Mouse (Mus musculus) CD4-positive, CD25-positive, alpha-beta regulatory T cell (primary cell): ENCODE data around the gene Rhox4f. TPM values are rescaled to one million over a fixed set of nuclear protein-coding genes. Genes with fewer than 3 reads are reported as not detected.

Experiments
- polyA plus RNA-seq: library from polyadenylated mRNA; unstranded; fragments of 100-300 nt; shearing (Covaris generic); gene quantifications from one replicate; pipeline ENCODE4 v1.2.1, GENCODE M21; 2017

Rhox4f gene
- polyA plus RNA-seq: 0.29 TPM

GRCm38 (mm10) chrX:37607604-37608003 is at the start of gene Rhox4f:
TSS of gene Rhox4f (minus strand) at chrX:37607704.

DNA sequence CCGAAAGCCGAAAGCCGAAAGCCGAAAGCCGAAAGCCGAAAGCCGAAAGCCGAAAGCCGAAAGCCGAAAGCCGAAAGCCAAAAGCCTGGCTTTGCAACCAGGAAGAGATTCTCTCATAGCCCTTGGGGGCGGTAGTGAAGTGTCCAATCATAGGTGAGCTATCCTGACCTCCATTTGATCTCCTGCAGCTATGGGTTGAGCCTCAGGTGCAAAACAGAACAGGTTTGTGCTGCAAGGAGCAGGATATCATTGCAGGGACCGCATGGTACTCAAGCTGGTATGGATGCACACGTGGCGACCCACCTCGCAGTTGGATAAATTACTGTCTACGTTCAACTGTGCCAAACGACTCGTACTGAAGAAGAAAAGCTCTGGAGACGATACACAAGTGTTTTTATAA is 43.7 kb upstream of the Rhox4f start, which contains the start of gene Rhox4g:
TSS of gene Rhox4g (minus strand) at position 101 of the 400 bp plus-strand sequence.

DNA sequence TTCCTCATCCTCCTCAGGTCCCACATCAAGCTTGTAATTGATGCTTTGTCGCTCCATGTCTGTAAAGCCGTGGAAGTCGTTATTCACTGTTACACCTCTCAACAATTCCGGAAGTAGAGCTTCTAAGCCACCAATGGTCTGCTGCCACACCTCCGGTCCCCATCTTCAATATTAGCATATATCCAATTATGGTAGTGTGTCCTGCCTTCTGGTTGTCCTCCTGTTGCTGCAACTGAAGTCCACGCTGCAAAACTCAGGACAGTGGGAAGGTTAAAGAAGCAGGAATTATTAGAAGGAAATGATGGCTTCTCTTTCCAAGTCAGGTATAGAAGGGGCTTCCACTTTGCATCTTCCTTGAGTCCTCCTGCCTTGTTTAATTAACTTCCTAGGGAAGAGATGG is 35.9 kb upstream of the Rhox4f start, which contains the start of gene Rhox2g:
TSS of gene Rhox2g (minus strand) at position 101 of the 400 bp plus-strand sequence.

GRCm38 (mm10) chrX:37628512-37628911 is 21.0 kb upstream of the Rhox4f start, which contains the start of gene Rhox3g:
TSS of gene Rhox3g (minus strand) at chrX:37628612.

DNA sequence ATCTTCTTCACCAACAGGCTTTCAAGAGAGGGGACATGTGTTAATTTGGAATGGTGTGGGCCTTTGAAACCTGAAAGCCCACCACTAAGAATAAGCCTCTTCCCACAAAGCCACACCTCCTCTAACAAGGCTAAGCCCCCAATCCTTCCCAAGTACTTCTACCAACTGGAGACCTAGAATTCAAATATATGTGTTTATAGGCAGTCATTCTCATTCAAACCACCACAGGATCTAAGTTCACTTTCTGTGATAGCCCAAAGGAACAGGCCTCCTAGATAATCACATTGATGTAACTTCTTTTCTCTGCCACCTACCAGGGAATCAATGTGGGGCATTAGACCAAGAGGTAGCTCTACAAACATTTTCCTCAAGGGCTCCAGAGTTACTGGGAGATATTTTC is 26.8 kb downstream of the Rhox4f start, which contains the start of gene Rhox3f:
TSS of gene Rhox3f (plus strand) at position 301 of the 400 bp plus-strand sequence.

GRCm38 (mm10) chrX:37571105-37571504 is 36.4 kb downstream of the Rhox4f start, which contains the start of gene Rhox2f:
TSS of gene Rhox2f (plus strand) at chrX:37571405.

DNA sequence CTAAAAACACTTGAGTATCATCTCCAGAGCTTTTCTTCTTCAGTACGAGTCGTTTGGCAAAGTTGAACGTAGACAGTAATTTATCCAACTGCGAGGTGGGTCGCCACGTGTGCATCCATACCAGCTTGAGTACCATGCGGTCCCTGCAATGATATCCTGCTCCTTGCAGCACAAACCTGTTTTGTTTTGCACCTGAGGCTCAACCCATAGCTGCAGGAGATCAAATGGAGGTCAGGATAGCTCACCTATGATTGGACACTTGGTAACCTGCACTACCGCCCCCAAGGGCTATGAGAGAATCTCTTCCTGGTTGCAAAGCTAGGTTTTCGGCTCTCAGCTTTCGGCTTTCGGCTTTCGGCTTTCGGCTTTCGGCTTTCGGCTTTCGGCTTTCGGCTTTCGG is 50.4 kb downstream of the Rhox4f start, which contains the start of gene Rhox4e:
TSS of gene Rhox4e (plus strand) at position 301 of the 400 bp plus-strand sequence.

Other genes starting within 250 kb of the Rhox4f start
- not detected for gene Rhox3a2, start 227.7 kb downstream of the Rhox4f start, polyA plus RNA-seq
- gene Rhox4a2, start 216.9 kb downstream of the Rhox4f start, polyA plus RNA-seq: not detected
- not detected for gene Rhox2b, start 195.6 kb downstream of the Rhox4f start, polyA plus RNA-seq
- gene Rhox4b, start 175.2 kb downstream of the Rhox4f start, polyA plus RNA-seq: not detected
- not detected for gene Rhox2c, start 154.0 kb downstream of the Rhox4f start, polyA plus RNA-seq
- gene Rhox3c, start 149.1 kb downstream of the Rhox4f start, polyA plus RNA-seq: not detected
- not detected for gene Rhox4c, start 127.4 kb downstream of the Rhox4f start, polyA plus RNA-seq
- not detected for gene Rhox2d, start 114.3 kb downstream of the Rhox4f start, polyA plus RNA-seq
- gene Rhox4d, start 93.3 kb downstream of the Rhox4f start, polyA plus RNA-seq: not detected
- not detected for gene Rhox2e, start 77.3 kb downstream of the Rhox4f start, polyA plus RNA-seq
- not detected for gene Rhox3e, start 65.7 kb downstream of the Rhox4f start, polyA plus RNA-seq
- gene Rhox4e, start 50.3 kb downstream of the Rhox4f start, polyA plus RNA-seq: 0.20 TPM
- gene Rhox2f, start 36.3 kb downstream of the Rhox4f start, polyA plus RNA-seq: not detected
- gene Rhox3f, start 26.7 kb downstream of the Rhox4f start, polyA plus RNA-seq: not detected
- not detected for gene Rhox3g, start 20.9 kb upstream of the Rhox4f start, polyA plus RNA-seq
- gene Rhox2g, start 35.8 kb upstream of the Rhox4f start, polyA plus RNA-seq: not detected
- not detected for gene Rhox4g, start 43.6 kb upstream of the Rhox4f start, polyA plus RNA-seq
- gene Rhox3h, start 61.1 kb upstream of the Rhox4f start, polyA plus RNA-seq: not detected
- gene Rhox2h, start 65.6 kb upstream of the Rhox4f start, polyA plus RNA-seq: not detected
- gene Rhox5, start 197.1 kb upstream of the Rhox4f start, polyA plus RNA-seq: not detected
- gene Rhox6, start 219.2 kb upstream of the Rhox4f start, polyA plus RNA-seq: not detected
- gene Rhox7a, start 224.0 kb upstream of the Rhox4f start, polyA plus RNA-seq: not detected